8 mouse cellular contexts compared by ENCODE assay signal in the genomic region with DNA sequence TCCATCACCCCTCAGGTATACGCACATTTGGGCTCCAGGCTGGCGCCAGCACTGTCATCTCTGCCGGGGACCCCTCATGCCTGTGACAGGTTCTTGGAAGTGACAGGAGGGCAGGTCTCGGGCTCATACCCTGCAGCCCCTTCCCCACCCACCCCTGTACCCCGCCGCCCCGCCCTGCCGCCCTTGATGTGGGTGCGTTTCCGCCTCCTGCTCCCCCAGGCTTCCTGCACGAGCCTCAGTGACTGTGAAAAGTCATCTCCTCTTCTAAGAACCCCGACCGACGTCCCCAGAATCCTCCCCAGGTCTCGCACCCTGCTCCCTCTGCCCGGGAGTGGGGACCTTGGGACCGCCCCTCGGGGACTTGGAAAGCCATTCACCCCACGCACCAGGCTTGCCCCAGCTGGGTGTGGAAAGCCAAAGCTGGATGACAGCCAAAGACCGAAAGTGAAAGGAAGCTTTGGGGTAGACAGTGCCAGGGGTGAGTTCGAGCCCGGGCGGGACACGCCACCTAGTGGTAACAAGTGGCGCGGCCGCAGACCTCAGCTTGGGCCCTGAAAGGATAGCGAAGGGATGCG. TPM values are rescaled to one million over a fixed set of nuclear protein-coding genes. Genes with fewer than 3 reads are reported as not detected.
A peak's percentile ranks its signal among the peaks of the same experiment; 100 is the strongest.
DNase-seq lines count a peak whose midpoint lies in the region; ATAC-seq and TF ChIP-seq lines count a peak whose summit lies in the region.

A gene (minus strand): TSS at position 239 of the 575 bp plus-strand sequence.
A gene (minus strand): TSS at position 440 of the 575 bp plus-strand sequence.

- H3K27ac ChIP-seq in MEL (ENCODE audit: control insufficient read depth, low read depth, low read length): peak within 1 kb of the TSS; percentile 92
- no peak within 1 kb of the TSS for H3K27ac ChIP-seq in lung, embryonic 16.5 days (ENCODE audit: low read length)
- peak within 1 kb of the TSS; percentile 95 for H3K27ac ChIP-seq in thymus, adult 2 months (ENCODE audit: control insufficient read depth, insufficient read depth, low read length)

- H3K4me2 ChIP-seq in lung, embryonic 16.5 days (ENCODE audit: low read depth, low read length): peak within 1 kb of the TSS; percentile 88

- peak; percentile 91 to 96 (median 92) for TF ChIP-seq CTCF in MEL (IDR thresholded peaks at IDR 0.05 in 2 of 3, conservative IDR thresholded peaks at IDR 0.05 in 1 of 3; ENCODE audit: control insufficient read depth in 1 of 3, insufficient read depth in 1 of 3, low read depth in 2 of 3, low read length in 3 of 3, poor library complexity in 1 of 3, severe bottlenecking in 1 of 3)
- peak; percentile 96 for TF ChIP-seq CTCF in thymus, adult 2 months (IDR thresholded peaks at IDR 0.05; ENCODE audit: borderline replicate concordance, control insufficient read depth, extremely low read depth, insufficient read depth, low read length, poor library complexity)

- no peaks in the 10 kb centered on the region for H3K27me3 ChIP-seq in MEL (ENCODE audit: control insufficient read depth in 1 of 2, insufficient read depth in 2 of 2, low read length in 2 of 2)
- no peaks in the 10 kb centered on the region for H3K27me3 ChIP-seq in lung, embryonic 16.5 days (ENCODE audit: control insufficient read depth, insufficient read depth, low read depth, low read length)
- H3K27me3 ChIP-seq in thymus, adult 2 months (ENCODE audit: control insufficient read depth, insufficient read depth, low read length): no peaks in the 10 kb centered on the region

- TF ChIP-seq POLR2A in MEL (IDR thresholded peaks at IDR 0.05; ENCODE audit: control insufficient read depth in 1 of 2, insufficient read depth in 1 of 2, low read depth in 1 of 2, low read length in 2 of 2, poor library complexity in 1 of 2): peak; percentile 54 to 60; a peak in 2 of 4 replicates
- 0 out of 2 replicates have a peak, but pooled peaks have one; percentile 36 for TF ChIP-seq POLR2A in thymus, adult 2 months (IDR thresholded peaks at IDR 0.05; ENCODE audit: control insufficient read depth, extremely low read depth, insufficient read depth, low read length, poor library complexity)

- no peaks in the 10 kb centered on the region; the same call in 1 of the 2 replicates for H3K79me2 ChIP-seq in MEL (ENCODE audit: control insufficient read depth, insufficient read depth, low read length, poor library complexity)

- 2% methylated on average over 29 of the region's 29 CpGs for WGBS in lung, embryonic 16.5 days
- under 1% methylated on average over 29 of the region's 29 CpGs for WGBS in thymus, adult 2 months

- TF ChIP-seq RAD21 in MEL (IDR thresholded peaks at IDR 0.05; ENCODE audit: low read depth, low read length): peak; percentile 49

- ATAC-seq in hematopoietic stem cell, adult 5-6 weeks (replicated peaks in 1 of 2; ENCODE audit: insufficient read depth in 1 of 2, low FRiP score in 2 of 2, low TSS enrichment in 1 of 2, low read depth in 1 of 2, poor library complexity in 2 of 2, severe bottlenecking in 2 of 2): peak; percentile 68 to 74
- peak; percentile 88 for ATAC-seq in lung, embryonic 16.5 days (ENCODE audit: low read depth)

- H3K9me3 ChIP-seq in MEL (replicated peaks; ENCODE audit: insufficient read depth, low read length): no peaks in the 10 kb centered on the region
- H3K9me3 ChIP-seq in lung, embryonic 16.5 days (ENCODE audit: control insufficient read depth, low read length): no peaks in the 10 kb centered on the region

- peak; percentile 94 for DNase-seq in MEL (ENCODE audit: low read depth, low spot score)
- peak; percentile 93 for DNase-seq in cerebellum, adult 8-10 months
- peak; percentile 72 for DNase-seq in forelimb bud, embryonic 11.5 days (ENCODE audit: low read depth, low spot score)
- peak; percentile 87 for DNase-seq in layer of hippocampus, adult 9-10 months (ENCODE audit: low spot score)
- DNase-seq in ovary, adult 18-20 months (ENCODE audit: low spot score): peak; percentile 84
- peak; percentile 89 for DNase-seq in thymus, adult 2 months

- peak in 1 of 2 experiments; percentile 58; a peak in 1 of 4 replicates for TF ChIP-seq EP300 in MEL (IDR thresholded peaks at IDR 0.05; ENCODE audit: low read depth in 1 of 2, low read length in 2 of 2)

- peaks cover 11 to 27% of the 10 kb centered on the region in 2 experiments for H3K4me1 ChIP-seq in MEL (ENCODE audit: control insufficient read depth in 1 of 2, insufficient read depth in 2 of 2, low read length in 2 of 2)
- H3K4me1 ChIP-seq in lung, embryonic 16.5 days (replicated peaks; ENCODE audit: control insufficient read depth, insufficient read depth, low read length): no peaks in the 10 kb centered on the region; the same call in 1 of the 2 replicates
- peaks cover 51% of the 10 kb centered on the region for H3K4me1 ChIP-seq in thymus, adult 2 months (replicated peaks; ENCODE audit: control insufficient read depth, insufficient read depth, low read length)

- peak within 1 kb of the TSS; percentile 61 to 74 for H3K4me3 ChIP-seq in MEL (ENCODE audit: control insufficient read depth in 1 of 2, insufficient read depth in 1 of 2, low read depth in 2 of 2, low read length in 2 of 2)
- H3K4me3 ChIP-seq in lung, embryonic 16.5 days (ENCODE audit: low read length): peak within 1 kb of the TSS; percentile 72
- H3K4me3 ChIP-seq in thymus, adult 2 months (ENCODE audit: control insufficient read depth, insufficient read depth, low read length): peak within 1 kb of the TSS; percentile 89

- H3K36me3 ChIP-seq in MEL (ENCODE audit: control insufficient read depth in 1 of 2, insufficient read depth in 2 of 2, low read length in 2 of 2): peaks cover 0 to 16% of the 10 kb centered on the region in 2 experiments; a peak in 2 of 4 replicates
- no peaks in the 10 kb centered on the region for H3K36me3 ChIP-seq in lung, embryonic 16.5 days (ENCODE audit: control insufficient read depth, insufficient read depth, low read length)
- H3K36me3 ChIP-seq in thymus, adult 2 months (ENCODE audit: control insufficient read depth, insufficient read depth, low read length): no peaks in the 10 kb centered on the region

- H3K9ac ChIP-seq in MEL (ENCODE audit: control insufficient read depth, low read depth, low read length, poor library complexity, severe bottlenecking): peak within 1 kb of the TSS; percentile 75
- peak within 1 kb of the TSS; percentile 83 for H3K9ac ChIP-seq in lung, embryonic 16.5 days (ENCODE audit: low read length)

TF ChIP-seq in MEL, 35 proteins besides CTCF, POLR2A, EP300 and RAD21 (continues in another document):
- peak; percentile 59 for TF ChIP-seq TCF12 (IDR thresholded peaks at IDR 0.05; ENCODE audit: low read depth, low read length)
- peak; percentile 68 for TF ChIP-seq MYC (IDR thresholded peaks at IDR 0.05; ENCODE audit: low read depth, low read length)
- peak; percentile 65; the same call in 1 of the 2 replicates for TF ChIP-seq ZMIZ1 (IDR thresholded peaks at IDR 0.05; ENCODE audit: low read depth, low read length)
- TF ChIP-seq ZNF384 (IDR thresholded peaks at IDR 0.05; ENCODE audit: low read depth, low read length): no peak
- TF ChIP-seq SIN3A (IDR thresholded peaks at IDR 0.05; ENCODE audit: low read length): peak; percentile 91
- TF ChIP-seq RCOR1 (IDR thresholded peaks at IDR 0.05; ENCODE audit: low read depth, low read length): 0 out of 2 replicates have a peak, but pooled peaks have one; percentile 11
- no peak for TF ChIP-seq USF2 (IDR thresholded peaks at IDR 0.05; ENCODE audit: borderline replicate concordance in 1 of 2, insufficient read depth in 1 of 2, low read depth in 1 of 2, low read length in 2 of 2)
- TF ChIP-seq UBTF (IDR thresholded peaks at IDR 0.05; ENCODE audit: borderline replicate concordance, insufficient read depth, low read depth, low read length): no peak
- TF ChIP-seq ZKSCAN1 (IDR thresholded peaks at IDR 0.05; ENCODE audit: low read depth, low read length): no peak
- TF ChIP-seq MYB (IDR thresholded peaks at IDR 0.05; ENCODE audit: low read depth, low read length): no peak
- TF ChIP-seq GABPA (IDR thresholded peaks at IDR 0.05; ENCODE audit: low read depth, low read length): no peak
- TF ChIP-seq MAFK (IDR thresholded peaks at IDR 0.05; ENCODE audit: borderline replicate concordance, low read depth, low read length): no peak
- 0 out of 2 replicates have a peak, but pooled peaks have one; percentile 59 for TF ChIP-seq TBP (IDR thresholded peaks at IDR 0.05; ENCODE audit: low read depth, low read length)
- no peak; the same call in 1 of the 2 replicates for TF ChIP-seq KAT2A (conservative IDR thresholded peaks at IDR 0.05; ENCODE audit: low read depth, low read length)
- TF ChIP-seq GATA1 (IDR thresholded peaks at IDR 0.05; ENCODE audit: low read depth, low read length): no peak
- TF ChIP-seq POLR2AphosphoS5 (IDR thresholded peaks at IDR 0.05; ENCODE audit: borderline replicate concordance, low read depth, low read length): no peak
- peak; percentile 57; the same call in 1 of the 2 replicates for TF ChIP-seq BHLHE40 (IDR thresholded peaks at IDR 0.05; ENCODE audit: borderline replicate concordance, low read depth, low read length)
- TF ChIP-seq POLR2AphosphoS2 (IDR thresholded peaks at IDR 0.05; ENCODE audit: low read length): peak; percentile 37; the same call in 1 of the 2 replicates
- 0 out of 2 replicates have a peak, but pooled peaks have one; percentile 26 for TF ChIP-seq NRF1 (IDR thresholded peaks at IDR 0.05; ENCODE audit: insufficient read depth, low read depth, low read length, poor library complexity, severe bottlenecking)
- peak; percentile 32; the same call in 1 of the 2 replicates for TF ChIP-seq MAZ (IDR thresholded peaks at IDR 0.05; ENCODE audit: low read depth, low read length)
- TF ChIP-seq ZC3H11A (IDR thresholded peaks at IDR 0.05; ENCODE audit: low read depth, low read length): no peak
- TF ChIP-seq ETS1 (IDR thresholded peaks at IDR 0.05; ENCODE audit: low read depth, low read length): peak; percentile 95

RNA-seq across cellular contexts. Expression of the first gene that starts in this region (rescaled TPM):
- total RNA-seq in MEL (2012; rRNA removed): 0.69 and 3.9 TPM in 2 replicates
- not detected for polyA plus RNA-seq in MEL (2012; ENCODE audit: insufficient read depth in 1 of 2, insufficient read length in 2 of 2, low read depth in 1 of 2, low replicate concordance in 2 of 2, missing spikeins in 1 of 2)
- total RNA-seq in hematopoietic stem cell, adult 5-6 weeks (2017): 0.35 and 0.56 TPM in 2 replicates
- polyA plus RNA-seq in lung, embryonic 16.5 days (2015; fragmentation: Nextera tagmentation; extraction: Ambion mirVana): 0.31 and 0.60 TPM in 2 replicates
- 0.27 and 0.91 TPM in 2 replicates for polyA plus RNA-seq in thymus, adult 2 months (2012; rRNA removed)

RNA-seq across cellular contexts. Expression of the second gene that starts in this region (rescaled TPM):
- total RNA-seq in MEL (2012; rRNA removed): 9.5 and 13.0 TPM in 2 replicates
- 10 to 100 TPM in 1 of 2 experiments, not detected in 1; 35.4 TPM for polyA plus RNA-seq in MEL (2012; ENCODE audit: insufficient read depth in 1 of 2, insufficient read length in 2 of 2, low read depth in 1 of 2, low replicate concordance in 2 of 2, missing spikeins in 1 of 2)
- 15.7 and 18.9 TPM in 2 replicates for total RNA-seq in hematopoietic stem cell, adult 5-6 weeks (2017)
- 2.4 and 3.0 TPM in 2 replicates for polyA plus RNA-seq in lung, embryonic 16.5 days (2015; fragmentation: Nextera tagmentation; extraction: Ambion mirVana)
- 177 and 207 TPM in 2 replicates for polyA plus RNA-seq in thymus, adult 2 months (2012; rRNA removed)
